In genomic region chr1:192595426-192595825, GRCm38 (mm10) we compare ENCODE assay signal across 21 mouse cellular contexts.
"Had no signal": no experiment of that assay in that cellular context is flagged by ENCODE, and none has a peak within 500 bp of the region (broad histone marks: within the 10 kb centered on the region; RNA-seq: fewer than 3 reads in every experiment).

No protein-coding gene starts in this region.

- ATAC-seq: hindbrain, embryonic 16.5 days; hindbrain, postnatal 0 days; inflammation-experienced regulatory T-cells, adult 6 months; intestine, embryonic 15.5 days; intestine, embryonic 16.5 days; intestine, postnatal 0 days had no signal

- DNase-seq: heart, postnatal 10 days; heart, postnatal 14 days; heart, postnatal 36 days; heart, postnatal 4 days; kidney, adult 11 months; kidney, adult 18-20 months; kidney, adult 2 months; kidney, adult 8-10 months; kidney, adult 9 months; kidney, postnatal 14 days; kidney, postnatal 25 days; kidney, postnatal 36 days; kidney, postnatal 4 days; layer of hippocampus, adult 9-11 months; layer of hippocampus, postnatal 36 days had no signal
